Mouse (Mus musculus) hindbrain, postnatal 0 days (tissue): ENCODE data around the gene Fgf5. TPM values are rescaled to one million over a fixed set of nuclear protein-coding genes. Genes with fewer than 3 reads are reported as not detected.

Experiments
- ATAC-seq: fragments of 200-750 bp; cut with Nextera tagmentation; 2 replicates; pipeline ENCODE4 v1.8.0; 2017; ENCODE audit warnings: mild to moderate bottlenecking, moderate TSS enrichment, moderate library complexity
- DNase-seq: peaks from one replicate; pipeline ENCODE4 v3.0.0-alpha.2; 2015; ENCODE audit warnings: low spot score
- H3K27ac ChIP-seq: fragments of 300-500 bp; sonication (generic); 2 replicates; pipeline ENCODE4 v1.5.1; 2014; ENCODE audit warnings: mild to moderate bottlenecking
- H3K27me3 ChIP-seq: fragments of 300-500 bp; sonication (generic); 2 replicates; pipeline ENCODE4 v1.6.1; 2014; ENCODE audit warnings: low read length, mixed read lengths; ENCODE audit not compliant: insufficient read depth
- H3K36me3 ChIP-seq: fragments of 300-500 bp; sonication (generic); 2 replicates; pipeline ENCODE4 v1.6.1; 2014; ENCODE audit warnings: low read length, mixed read lengths; ENCODE audit not compliant: insufficient read depth
- H3K4me1 ChIP-seq: fragments of 300-500 bp; sonication (generic); 2 replicates; pipeline ENCODE4 v1.6.1; 2014; ENCODE audit warnings: antibody characterized with exemption, low read length, mixed read lengths; ENCODE audit not compliant: insufficient read depth
- H3K4me2 ChIP-seq: fragments of 300-500 bp; sonication (generic); 2 replicates; pipeline ENCODE4 v1.6.1; 2014; ENCODE audit warnings: low read depth, mild to moderate bottlenecking, low read length, moderate library complexity, mixed read lengths
- H3K4me3 ChIP-seq: fragments of 300-500 bp; sonication (generic); 2 replicates; pipeline ENCODE4 v1.5.1; 2014; ENCODE audit warnings: low read length
- H3K9ac ChIP-seq: fragments of 300-500 bp; sonication (generic); replicated peaks from 2 replicates; pipeline ENCODE4 v1.6.1; 2014; ENCODE audit warnings: mild to moderate bottlenecking, low read length, moderate library complexity, mixed read lengths
- H3K9me3 ChIP-seq: fragments of 300-500 bp; sonication (generic); 2 replicates; pipeline ENCODE4 v1.6.1; 2016; ENCODE audit warnings: low read length, mixed read lengths
- CTCF ChIP-seq: IDR thresholded peaks from 2 replicates; pipeline ENCODE4 v1.5.1; 2016; ENCODE audit warnings: antibody characterized with exemption, control low read depth, low read depth
- WGBS: fragments of 180-500 bp; shearing (Covaris S2); extraction: QIAGEN DNeasy Blood & Tissue Kit; methylation state at CpG from one replicate; pipeline ENCODE4 v1.1.7; 2014; 5-methylcytosine and 5-hydroxymethylcytosine counted together
- polyA plus RNA-seq: library from polyadenylated mRNA; unstranded; fragments of >200 nt; fragmentation: Nextera tagmentation; extraction: Ambion mirVana; gene quantifications from 2 replicates; pipeline ENCODE4 v1.2.1, GENCODE M21; 2015
- total RNA-seq: library from RNA; depleted of rRNA; stranded (reverse); fragments of >200 nt; gene quantifications from 2 replicates; pipeline ENCODE4 v1.2.3, GENCODE M21; 2014

The Fgf5 gene
- total and polyA plus RNA-seq, 2 experiments from 2014 or later: 3.5 to 6.4 TPM

- no peak for DNase-seq
- TF ChIP-seq CTCF: no peak
- Histone ChIP-seq H3K9ac (no peak overlapping the region), H3K36me3 (no peaks in the 10 kb centered on the region), H3K4me2 (peak overlapping the region; percentile 3; the same call in 1 of the 2 replicates), H3K9me3 (no peaks in the 10 kb centered on the region), H3K4me1 (no peaks in the 10 kb centered on the region), H3K4me3 (peak overlapping the region; percentile 70), H3K27me3 (peaks cover 9% of the 10 kb centered on the region; the same call in 1 of the 2 replicates), H3K27ac (no peak overlapping the region)
- WGBS: 10% methylated on average over 18 of the region's 18 CpGs
- no peak for ATAC-seq
Measured at GRCm38 (mm10) chr5:98255760-98256490, 1.9 kb downstream of the Fgf5 start.

- H3K4me1 ChIP-seq: no peaks in the 10 kb centered on the region
- no peak overlapping the region for H3K4me2 ChIP-seq
- TF ChIP-seq CTCF: no peak
- H3K9me3 ChIP-seq: no peaks in the 10 kb centered on the region
- H3K27me3 ChIP-seq: no peaks in the 10 kb centered on the region
- WGBS: 90% methylated on average over 21 of the region's 21 CpGs
- H3K9ac ChIP-seq: no peak overlapping the region
- H3K36me3 ChIP-seq: no peaks in the 10 kb centered on the region
- H3K27ac ChIP-seq: no peak overlapping the region
- ATAC-seq: no peak
- no peak overlapping the region for H3K4me3 ChIP-seq
- DNase-seq: no peak
Measured at GRCm38 (mm10) chr5:98275318-98275818, 21.4 kb downstream of the Fgf5 start.

- no peak for TF ChIP-seq CTCF
- no peaks in the 10 kb centered on the region for H3K27me3 ChIP-seq
- no peak overlapping the region for H3K9ac ChIP-seq
- no peaks in the 10 kb centered on the region for H3K9me3 ChIP-seq
- WGBS: 34% methylated on average over 9 of the region's 9 CpGs
- no peak overlapping the region for H3K4me2 ChIP-seq
- H3K4me1 ChIP-seq: no peaks in the 10 kb centered on the region
- H3K4me3 ChIP-seq: no peak overlapping the region
- ATAC-seq: no peak
- no peaks in the 10 kb centered on the region for H3K36me3 ChIP-seq
- H3K27ac ChIP-seq: no peak overlapping the region
- peak; percentile 20 for DNase-seq
Measured at GRCm38 (mm10) chr5:98281993-98282392, 28.0 kb downstream of the Fgf5 start.

GRCm38 (mm10) chr5:98283696-98284478 is 29.9 kb downstream of the Fgf5 start:
- 42% methylated on average over 17 of the region's 17 CpGs for WGBS
- Histone ChIP-seq H3K9ac (no peak overlapping the region), H3K36me3 (no peaks in the 10 kb centered on the region), H3K9me3 (no peaks in the 10 kb centered on the region), H3K27me3 (no peaks in the 10 kb centered on the region), H3K4me1 (no peaks in the 10 kb centered on the region), H3K27ac (no peak overlapping the region), H3K4me2 (no peak overlapping the region), H3K4me3 (no peak overlapping the region)
- no peak for ATAC-seq
- DNase-seq: no peak
- TF ChIP-seq CTCF: no peak

GRCm38 (mm10) chr5:98290642-98291041 is 36.7 kb downstream of the Fgf5 start:
- 80% methylated on average over 8 of the region's 8 CpGs for WGBS
- Histone ChIP-seq H3K9ac (no peak overlapping the region), H3K4me1 (no peaks in the 10 kb centered on the region), H3K9me3 (no peaks in the 10 kb centered on the region), H3K27ac (no peak overlapping the region), H3K36me3 (no peaks in the 10 kb centered on the region), H3K4me2 (no peak overlapping the region), H3K4me3 (no peak overlapping the region), H3K27me3 (peaks cover 4% of the 10 kb centered on the region)
- DNase-seq: no peak
- TF ChIP-seq CTCF: no peak
- ATAC-seq: no peak

- ATAC-seq: no peak
Measured at GRCm38 (mm10) chr5:98292388-98293048, 38.5 kb downstream of the Fgf5 start.

More at GRCm38 (mm10) chr5:98292388-98293048, 38.5 kb downstream of the Fgf5 start:
- Histone ChIP-seq H3K36me3 (no peaks in the 10 kb centered on the region), H3K4me2 (peak overlapping the region; percentile 55), H3K9me3 (no peaks in the 10 kb centered on the region), H3K9ac (no peak overlapping the region), H3K27me3 (peaks cover 4% of the 10 kb centered on the region), H3K27ac (no peak overlapping the region), H3K4me3 (peak overlapping the region; percentile 29), H3K4me1 (no peaks in the 10 kb centered on the region)
- TF ChIP-seq CTCF: no peak
- 3% methylated on average over 19 of the region's 19 CpGs for WGBS
- peak; percentile 15 for DNase-seq
